Mouse (Mus musculus): ENCODE measurements at regions not wholly inside any gene's neighbourhood (a gene's known extent, or its start where the extent isn't known, plus 50 kb on each side); places are given as distances from the start of the nearest gene placed in this dataset.

DNA sequence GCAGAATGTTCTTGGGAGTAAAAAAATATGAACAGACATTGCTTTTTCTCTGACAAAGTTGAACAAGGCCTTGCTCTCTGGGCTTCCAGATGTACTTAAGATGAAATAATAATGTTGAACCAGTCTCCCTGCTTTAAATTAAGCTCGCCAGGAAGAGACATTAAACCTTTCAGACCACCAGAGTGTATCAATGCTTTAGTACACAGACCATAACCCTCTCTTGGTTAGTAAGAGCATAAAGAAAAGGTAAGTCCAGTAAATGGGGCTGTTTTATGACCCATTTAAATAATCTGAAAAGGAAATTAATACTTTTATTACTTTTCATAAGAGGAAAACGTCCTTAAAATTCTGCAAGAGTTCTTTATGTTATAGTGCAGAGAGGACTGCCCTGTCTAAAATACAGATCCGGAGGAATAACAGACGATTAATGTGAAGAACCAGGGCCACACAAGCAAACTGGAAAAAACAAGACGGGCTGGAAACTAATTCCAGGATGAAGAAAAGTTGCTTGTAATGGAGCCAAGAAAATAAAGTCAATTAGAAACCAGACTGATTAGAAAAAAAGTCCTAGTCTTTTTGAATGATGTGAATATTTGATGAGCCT is 74.4 kb downstream of the Mettl11b start:
- DNase-seq (ENCODE audit: low spot score in 2 of 2): no peak

DNA sequence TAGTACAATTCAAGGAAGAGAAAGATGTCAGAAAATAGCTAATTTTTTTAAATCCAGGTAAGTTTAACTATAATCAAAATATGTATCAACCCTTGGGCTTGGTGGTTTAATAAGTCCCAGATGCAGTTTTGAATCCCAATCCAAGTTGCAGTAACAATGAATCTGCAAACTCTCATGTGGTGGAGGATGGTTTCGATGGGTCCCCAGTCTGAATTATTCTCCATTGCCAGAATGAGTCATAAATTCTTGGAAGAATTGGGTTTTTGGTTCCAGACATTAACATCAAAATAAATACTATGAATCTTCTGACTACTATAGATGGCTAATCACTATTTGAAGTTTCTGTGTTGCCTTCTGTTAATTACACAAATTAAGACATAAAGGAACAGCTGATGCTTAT is 82.9 kb downstream of the Mettl11b start:
- no peak for DNase-seq (ENCODE audit: low spot score in 2 of 2)

DNA sequence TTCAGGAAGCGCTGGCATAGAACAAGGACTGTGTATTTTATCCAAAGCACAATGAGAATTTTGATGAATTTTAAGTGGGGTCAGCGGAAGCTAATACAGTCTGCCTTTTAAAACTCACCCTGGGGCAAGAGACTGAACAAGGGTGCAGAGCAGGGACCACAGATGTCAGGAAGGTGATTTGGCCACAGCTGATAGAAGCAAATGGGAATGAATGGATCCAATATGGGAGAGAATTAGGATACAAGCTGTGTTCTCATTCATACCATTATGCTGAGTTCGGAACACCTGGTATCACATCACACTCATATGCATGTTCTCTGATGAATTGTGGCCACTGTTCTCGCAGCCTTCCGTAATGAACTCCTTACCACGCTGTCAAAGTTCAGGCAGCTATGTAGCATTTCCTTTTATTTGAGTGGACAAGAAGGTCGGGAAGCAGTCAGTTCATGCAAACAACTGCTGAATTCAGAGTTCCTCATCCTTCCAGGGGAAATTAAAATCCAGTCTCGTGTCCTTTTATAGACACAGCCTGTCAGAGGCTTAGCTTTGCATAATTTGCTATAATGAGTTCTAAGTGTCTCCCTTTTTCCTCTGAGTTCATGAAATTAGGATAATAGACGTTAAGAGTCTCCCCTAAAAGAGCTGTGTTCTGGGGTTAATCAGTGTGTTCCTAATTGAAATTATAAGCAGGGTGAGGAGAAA is 84.4 kb downstream of the Mettl11b start:
- no peak for DNase-seq (ENCODE audit: low spot score in 2 of 2)

DNA sequence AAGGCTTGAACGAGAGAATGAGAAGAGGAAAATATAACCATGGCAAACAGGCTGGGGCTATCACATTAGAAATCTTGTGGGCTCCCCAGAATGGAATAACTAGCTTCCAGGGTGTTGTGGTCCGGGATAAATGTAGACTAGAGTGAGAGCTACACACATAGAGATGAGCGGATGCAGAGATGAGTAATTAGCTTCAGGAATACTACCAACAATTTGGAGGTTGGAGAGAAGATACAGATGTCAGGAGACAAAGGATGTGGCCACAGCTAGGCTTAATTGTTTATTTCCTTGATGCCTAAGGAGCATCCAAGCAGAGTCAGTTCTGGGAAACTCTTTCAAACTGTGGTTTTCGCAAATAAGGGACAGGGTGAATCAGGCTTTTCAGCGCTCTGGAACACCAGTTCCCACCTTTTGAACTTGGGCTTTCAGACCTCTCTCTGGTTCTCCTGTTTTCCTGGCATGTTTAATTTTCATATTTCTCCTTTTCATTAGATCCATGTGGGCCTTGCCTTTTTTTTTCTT is 94.7 kb downstream of the Mettl11b start:
- DNase-seq (ENCODE audit: low spot score in 2 of 2): no peak

DNA sequence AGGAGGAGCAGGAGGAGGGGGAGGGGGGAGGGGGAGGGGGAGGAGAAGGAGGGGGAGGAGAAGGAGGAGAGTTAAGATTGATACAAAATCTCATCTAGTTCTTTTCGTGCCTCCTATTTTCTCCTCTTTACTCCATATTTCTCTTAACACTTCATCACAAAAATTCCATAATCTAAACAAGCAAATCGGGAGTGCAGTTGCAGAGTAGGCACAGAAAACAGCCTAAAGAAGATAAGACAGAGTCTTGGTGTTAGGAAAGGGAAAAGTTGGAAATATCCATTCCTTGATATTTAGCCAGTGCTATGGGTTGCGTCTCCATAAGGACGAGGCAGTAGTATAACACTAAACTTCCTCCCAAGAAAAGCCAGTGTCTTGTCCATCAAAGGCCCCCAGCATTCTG is 100.1 kb downstream of the Mettl11b start:
- DNase-seq (ENCODE audit: low spot score in 2 of 2): no peak

DNA sequence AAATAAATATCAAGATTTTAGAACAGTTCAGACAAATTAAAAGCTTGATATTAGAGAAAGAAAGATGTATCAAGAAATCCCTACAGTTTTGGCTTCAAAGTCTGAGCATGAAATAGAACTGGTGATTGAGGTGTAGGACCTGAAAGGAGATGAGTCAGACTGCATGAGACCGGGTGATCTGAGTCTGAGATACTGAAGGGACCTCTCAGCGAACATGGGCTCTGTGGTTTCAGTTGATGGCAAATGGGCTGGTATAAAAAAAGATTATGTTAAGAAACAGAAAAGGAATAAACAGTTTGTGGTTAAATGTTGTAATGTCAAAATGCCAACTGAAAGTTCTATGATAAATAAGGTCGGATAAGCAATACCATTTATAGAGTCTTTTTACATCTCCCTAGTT is 103.7 kb downstream of the Mettl11b start:
- DNase-seq (ENCODE audit: low spot score in 2 of 2): no peak

DNA sequence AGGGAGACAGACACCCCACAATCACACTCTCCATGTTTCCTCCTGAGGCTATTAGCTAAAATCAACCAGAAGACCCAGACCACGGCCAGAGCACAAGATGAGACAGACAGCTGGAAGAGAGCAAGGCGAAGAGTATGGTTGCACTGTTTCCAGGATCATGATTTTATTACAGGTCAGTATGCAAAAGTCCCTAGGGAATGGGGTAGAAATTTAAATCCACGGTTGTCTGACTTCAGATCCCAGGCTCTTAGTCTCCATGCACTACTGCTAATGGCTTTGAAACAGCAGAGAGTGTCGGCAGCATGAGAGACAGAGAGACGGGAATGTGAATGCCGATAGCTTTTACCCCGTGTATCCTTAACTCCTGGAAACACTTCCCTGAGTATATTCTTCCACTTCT is 105.2 kb downstream of the Mettl11b start:
- DNase-seq (ENCODE audit: low spot score in 2 of 2): no peak

DNA sequence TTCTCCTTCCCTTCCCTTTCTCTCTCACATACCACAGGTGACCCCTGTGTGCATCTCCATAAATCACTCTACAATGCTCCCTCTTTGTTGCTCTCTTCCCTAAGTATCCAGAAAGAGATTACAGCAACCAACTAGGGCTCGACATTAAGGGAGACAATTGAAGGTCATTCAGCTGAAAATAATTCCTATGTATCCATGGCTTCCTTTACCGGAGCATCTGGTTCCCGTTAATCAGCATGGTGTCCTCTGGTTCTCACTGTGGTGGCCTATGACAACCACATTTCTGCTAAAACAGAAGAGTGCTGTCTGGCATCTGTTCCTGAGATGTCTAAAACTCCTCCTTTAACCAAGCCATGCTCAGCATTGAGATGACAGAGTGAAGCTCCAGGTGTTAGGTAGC is 106.9 kb downstream of the Mettl11b start:
- DNase-seq (ENCODE audit: low spot score in 2 of 2): no peak

DNA sequence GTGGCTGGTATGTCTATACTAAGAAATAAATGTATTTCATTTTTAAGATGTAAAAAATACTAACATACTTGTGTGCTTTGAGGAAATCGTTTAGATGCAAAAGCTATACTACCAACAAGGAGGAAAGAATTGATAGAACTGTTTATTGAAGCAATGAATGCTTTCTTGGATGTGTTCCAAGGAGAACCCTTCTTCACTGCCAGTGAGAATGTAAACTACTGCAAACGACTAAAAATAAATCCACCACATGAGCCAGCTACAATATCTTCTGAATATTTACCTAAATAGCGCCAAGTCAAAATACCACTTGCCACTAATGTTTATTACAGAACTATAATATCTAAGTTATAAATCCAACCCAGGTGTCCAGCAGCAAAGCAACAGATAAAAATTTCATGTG is 108.4 kb downstream of the Mettl11b start:
- DNase-seq (ENCODE audit: low spot score in 2 of 2): no peak

DNA sequence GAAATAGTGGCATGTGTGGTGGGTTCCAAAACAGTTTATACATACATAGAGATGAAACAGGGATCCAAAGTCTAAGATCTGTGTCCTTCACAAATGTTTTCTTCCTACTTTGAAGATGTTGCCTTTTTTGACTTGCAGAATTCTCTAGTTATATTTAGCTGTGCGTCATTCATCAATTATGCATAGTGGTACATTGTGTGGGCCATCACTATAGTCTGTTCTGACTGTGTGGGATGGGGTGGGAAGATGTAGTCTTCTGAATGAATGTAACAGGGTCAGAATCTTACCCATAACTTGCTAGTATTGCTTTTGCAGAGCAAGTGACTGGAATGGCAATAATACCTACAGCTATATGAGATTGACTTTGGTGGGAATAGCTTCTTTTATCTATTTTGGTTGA is 116.6 kb downstream of the Mettl11b start:
- DNase-seq (ENCODE audit: low spot score in 2 of 2): no peak

DNA sequence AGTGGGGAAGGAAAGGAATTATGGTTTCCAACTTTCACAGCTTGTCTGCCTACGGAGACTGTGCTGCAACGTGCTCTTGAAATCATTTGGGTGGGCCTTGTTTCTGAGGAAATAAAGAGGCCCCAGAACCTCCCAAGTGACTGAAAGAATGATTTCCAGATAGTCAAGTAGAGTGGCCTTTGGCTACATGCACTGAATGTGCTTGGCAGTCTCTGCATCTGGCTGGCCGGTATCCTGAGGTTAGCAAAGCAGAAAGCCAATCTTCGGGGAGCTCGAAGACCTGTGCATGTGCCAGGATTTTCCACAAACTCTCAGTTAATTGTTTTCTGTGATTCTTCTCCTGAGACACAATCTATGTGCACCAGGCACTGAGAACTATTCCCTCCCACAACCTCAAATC is 117.3 kb downstream of the Mettl11b start:
- DNase-seq (ENCODE audit: low spot score in 2 of 2): no peak

DNA sequence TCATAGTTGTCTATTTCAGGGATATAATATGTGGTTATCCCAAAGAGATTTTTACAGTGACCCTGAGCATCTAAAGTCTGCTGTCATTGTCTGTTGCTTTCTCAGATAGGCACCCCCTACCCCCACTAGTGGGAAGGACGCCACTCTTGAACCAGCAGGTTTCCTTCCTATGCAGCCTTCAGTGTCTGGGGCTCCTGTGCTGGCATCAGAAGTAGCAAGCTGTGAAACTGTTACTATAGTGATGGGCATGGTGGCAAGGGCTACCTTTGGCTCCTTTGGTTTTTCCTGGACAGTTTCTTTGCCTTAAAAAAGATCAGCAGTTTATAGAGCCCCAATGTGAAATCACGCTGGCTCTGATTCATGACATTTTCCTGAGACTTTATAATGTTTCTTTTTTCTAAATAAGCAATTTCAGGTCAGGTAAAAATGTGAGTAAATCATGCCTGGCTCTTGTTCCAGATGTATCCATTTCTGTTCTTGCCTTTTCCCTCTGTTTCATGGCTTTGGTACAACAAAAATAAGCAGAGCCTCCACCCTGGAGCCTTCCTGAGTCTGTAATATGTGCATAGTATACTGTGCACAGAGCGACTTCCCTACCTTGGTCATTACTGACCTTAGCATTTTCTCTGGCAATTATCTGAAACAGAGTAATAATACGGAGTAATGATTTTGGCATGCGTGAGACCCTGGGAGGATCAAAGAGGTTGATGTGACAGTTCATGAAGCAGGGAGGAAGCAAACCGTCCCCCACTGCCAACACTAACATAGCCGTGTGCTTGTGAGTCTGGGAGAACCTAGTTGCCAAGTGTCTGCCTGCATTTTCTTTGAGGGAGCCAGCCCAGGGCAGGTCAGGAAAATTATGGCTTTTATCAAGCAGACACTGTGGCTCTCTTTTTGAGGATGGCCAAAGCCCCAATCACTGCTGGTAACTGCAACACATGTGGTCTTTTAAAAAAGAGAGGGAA is 124.8 kb downstream of the Mettl11b start:
- no peak for DNase-seq (ENCODE audit: low spot score in 2 of 2)

DNA sequence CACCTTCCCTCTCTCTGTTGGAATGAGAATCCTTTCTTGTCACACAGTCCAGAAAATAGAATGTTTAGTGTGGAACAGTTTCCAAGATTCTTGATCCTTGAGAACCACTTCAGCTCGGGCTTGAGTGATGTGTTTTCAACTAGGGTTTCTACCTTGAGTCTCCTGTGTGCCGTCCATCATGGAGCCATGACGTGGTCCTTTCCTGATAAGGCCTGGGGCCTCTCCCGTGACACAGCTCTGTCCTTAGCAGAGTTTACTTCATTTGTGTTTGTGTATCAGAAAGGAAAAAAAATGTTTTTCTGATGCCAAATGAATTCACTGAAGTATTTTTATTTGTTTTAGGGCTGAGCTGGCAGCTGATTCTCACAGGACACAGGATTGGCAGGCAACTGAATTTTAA is 148.6 kb downstream of the Mettl11b start:
- no peak for DNase-seq (ENCODE audit: low spot score in 2 of 2)

DNA sequence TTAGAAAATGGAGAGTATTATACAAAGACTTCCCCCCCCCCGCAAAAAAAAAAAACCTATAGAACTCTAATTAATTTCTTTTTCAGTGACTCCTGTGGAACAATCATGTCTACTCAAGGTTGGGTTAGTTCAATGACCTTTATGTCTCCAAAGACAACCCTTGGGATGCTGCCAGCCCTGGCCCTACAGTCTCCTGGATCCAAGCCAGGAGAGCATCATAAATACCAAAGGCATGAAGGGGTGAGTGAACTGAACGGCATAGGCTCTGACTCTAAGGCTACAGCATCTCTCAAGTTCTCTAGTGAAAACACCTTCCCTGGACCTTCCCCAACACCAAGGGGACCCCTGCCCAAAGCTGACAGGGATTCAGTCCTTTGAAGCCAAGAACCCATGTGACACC is 149.4 kb downstream of the Mettl11b start:
- DNase-seq (ENCODE audit: low spot score in 2 of 2): peak; percentile 41 to 49

DNA sequence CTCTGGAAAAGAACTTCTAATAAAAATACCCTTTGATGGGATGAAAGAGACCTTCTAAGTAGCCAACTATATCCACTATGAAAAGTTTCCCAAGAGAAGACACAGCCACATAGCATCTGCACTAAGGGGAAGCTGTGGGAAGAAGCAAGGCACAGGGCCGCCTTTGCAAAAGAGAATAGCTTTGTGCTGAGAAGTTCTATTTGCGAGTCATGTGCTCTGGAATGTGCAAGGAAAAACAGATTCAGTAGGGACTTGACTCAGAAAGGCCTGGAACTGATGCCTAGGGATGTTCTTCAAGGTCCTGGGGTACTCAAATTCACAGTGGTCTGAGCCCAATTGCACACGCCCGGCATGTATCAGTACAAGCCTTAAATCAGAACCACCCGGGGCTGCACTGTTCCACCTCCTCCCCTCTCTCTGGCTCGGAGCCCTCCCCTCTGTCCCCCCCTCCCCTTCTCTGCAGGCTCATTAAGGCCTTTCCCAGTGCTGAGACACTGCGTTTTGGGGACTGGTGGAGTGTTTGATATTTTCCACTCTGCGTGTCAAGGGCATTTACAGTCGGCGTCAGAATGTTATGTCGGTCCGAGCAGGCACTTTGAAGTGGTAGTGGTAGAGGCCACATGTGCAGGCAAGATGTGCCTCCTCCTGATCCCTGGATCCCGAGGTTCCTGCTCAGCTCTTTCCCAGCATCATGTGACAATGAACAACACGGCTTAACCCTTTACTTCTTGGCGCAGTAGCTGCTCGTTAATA is 150.4 kb downstream of the Mettl11b start:
- no peak for DNase-seq (ENCODE audit: low spot score in 2 of 2)

DNA sequence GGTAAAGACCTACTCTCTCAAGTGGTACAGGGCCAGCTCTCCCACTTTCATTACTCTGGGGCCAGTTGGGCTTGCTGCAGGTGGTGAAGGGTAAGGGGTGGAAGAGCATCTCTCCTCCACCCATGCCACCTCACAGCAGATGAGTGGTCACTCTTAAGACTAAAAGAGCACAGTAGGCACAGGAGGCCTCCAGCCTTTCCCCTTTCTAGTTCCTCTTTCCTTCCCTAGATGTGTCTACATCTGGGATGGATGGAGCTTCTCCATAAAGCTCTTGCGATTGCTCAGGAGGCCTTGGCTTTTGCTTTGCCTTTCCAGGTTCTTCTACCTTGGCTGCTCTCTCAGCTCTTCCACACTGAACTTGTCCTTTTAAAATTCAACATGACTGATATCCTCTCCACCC is 151.5 kb downstream of the Mettl11b start:
- no peak for DNase-seq (ENCODE audit: low spot score in 2 of 2)

DNA sequence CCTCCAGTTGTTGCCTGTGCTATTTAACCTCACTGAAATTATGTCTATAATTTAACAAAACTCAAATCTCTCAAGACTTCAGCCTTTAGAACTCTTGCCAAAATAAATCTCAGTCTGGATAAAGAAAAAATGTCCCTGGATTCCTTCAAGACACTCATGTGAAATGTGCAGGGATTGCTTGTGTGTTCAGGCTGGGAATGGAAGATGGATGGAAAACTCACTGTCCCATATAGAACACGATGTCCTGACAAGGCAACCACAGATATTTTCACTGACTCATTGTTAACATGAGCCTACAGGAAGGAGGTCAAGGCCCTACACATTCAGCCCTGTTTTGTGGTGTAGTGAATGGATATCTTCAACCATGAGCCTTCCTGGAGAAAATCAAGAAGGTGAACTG is 160.3 kb upstream of the Gorab start:
- DNase-seq (ENCODE audit: low spot score in 2 of 2): no peak

DNA sequence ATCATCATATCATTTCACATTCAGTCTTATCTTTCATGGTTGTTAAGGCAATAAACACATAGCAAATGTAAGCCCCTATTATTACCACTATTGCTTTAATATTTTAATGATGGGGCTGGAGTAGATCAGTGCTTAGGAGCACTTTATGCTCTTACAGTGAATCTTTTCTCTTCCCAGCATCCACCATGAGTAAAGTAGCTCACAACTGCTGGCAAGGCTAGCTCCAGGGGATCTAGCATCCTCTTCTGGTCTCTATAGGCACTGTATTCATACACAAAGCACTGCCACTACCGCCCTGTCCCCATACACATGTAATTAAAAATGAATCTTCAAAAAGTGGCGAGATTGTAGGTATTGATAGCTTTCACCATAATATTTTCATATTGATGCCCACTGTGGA is 159.6 kb upstream of the Gorab start:
- no peak for DNase-seq (ENCODE audit: low spot score in 2 of 2)

DNA sequence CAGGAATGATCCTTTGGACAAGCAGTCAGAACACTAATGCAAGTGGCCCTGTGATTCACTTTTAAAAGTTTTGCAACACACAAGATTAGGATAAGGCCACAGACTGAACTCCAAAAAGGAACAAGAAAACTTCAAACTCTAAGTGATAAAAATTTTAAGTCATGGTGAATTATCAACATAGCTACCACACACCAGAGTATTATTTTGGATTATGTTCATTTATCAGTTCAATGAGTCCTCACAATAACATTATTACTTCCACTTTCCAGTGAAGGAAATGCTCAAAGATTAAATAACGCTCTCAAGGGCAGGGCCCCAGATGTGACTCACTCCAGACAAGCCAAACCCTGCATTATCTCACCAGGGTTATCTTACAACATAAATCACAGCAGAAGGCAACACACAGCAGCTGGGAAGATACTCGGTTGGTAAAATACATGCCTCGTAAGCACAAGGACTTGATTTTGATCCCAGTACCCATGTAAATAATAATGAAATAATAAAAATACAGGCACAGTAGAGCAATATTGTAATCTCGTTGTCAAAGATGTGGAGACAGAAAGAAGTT is 158.8 kb upstream of the Gorab start:
- no peak for DNase-seq (ENCODE audit: low spot score in 2 of 2)

DNA sequence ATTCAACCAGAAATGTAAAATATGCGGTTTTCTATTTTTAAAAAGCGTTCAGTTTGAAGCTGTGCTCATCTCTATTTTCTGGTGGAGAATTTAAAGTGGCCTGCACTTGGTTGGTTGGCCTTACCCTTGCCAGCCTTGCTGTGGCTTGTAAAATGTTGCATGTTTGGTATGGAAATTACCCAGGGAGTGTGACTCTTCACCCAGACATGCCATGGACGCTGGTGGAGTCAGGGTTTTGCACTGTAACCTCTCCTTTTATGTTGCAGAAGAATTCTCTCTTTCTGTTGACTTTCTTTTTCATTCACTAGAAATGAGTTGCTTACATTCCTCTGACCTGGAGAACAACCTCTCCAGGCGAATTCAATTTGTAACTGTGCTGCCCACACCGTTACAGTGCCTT is 157.5 kb upstream of the Gorab start:
- no peak for DNase-seq (ENCODE audit: low spot score in 2 of 2)

Measured in adrenal gland, adult 18-20 months (tissue).